Mouse (Mus musculus) cerebellum, adult 11 months (tissue): Measurements from ENCODE around the gene Gadd45b.
A peak's percentile ranks its signal among the peaks of the same experiment; 100 is the strongest.

Experiments used
- DNase-seq: peaks from one replicate; pipeline ENCODE4 v3.0.0; 2022

Gadd45b gene

DNA sequence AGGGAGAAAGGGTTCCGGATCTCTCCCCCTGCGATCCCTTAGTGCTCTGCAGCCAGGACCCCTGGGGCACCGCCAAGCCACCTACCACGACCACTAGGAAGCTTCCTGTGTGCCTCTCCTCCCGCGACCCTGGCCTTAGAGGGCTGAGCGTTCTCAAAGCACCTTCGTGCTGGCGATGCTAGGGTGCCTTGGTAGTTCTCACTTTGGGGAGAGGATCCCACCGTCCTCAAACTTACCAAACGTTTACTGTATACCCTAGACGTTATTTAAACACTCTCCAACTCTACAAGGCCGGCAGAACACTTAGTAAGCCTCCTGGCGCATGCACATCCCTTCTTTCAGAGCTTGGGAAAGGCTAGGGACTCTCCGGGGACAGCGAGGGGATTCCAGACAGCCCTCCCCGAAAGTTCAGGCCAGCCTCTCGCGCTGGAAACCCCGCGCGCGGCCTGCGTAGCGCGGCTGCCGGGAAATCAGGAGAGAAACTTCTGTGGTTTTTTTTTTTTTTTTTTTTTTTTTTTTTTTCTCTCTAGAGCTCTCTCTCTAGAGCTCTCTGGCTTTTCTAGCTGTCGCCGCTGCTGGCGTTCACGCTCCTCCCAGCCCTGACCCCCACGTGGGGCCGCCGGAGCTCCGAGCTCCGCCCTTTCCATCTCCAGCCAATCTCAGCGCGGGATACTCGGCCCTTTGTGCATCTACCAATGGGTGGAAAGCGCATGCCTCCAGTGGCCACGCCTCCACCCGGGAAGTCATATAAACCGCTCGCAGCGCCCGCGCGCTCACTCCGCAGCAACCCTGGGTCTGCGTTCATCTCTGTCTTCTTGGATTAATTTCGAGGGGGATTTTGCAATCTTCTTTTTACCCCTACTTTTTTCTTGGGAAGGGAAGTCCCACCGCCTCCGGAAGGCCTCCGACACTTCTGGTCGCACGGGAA is at the start of gene Gadd45b:
Gadd45b (plus strand) TSS at position 775 of the 928 bp plus-strand sequence.
- peak; percentile 98 for DNase-seq

GRCm38 (mm10) chr10:80880131-80880641 is 49.7 kb upstream of the Gadd45b start:
- no peak for DNase-seq

GRCm38 (mm10) chr10:80880901-80881300 is 49.0 kb upstream of the Gadd45b start:
- DNase-seq = no peak

- DNase-seq = no peak
Measured at GRCm38 (mm10) chr10:80881301-80881700, 48.6 kb upstream of the Gadd45b start.

GRCm38 (mm10) chr10:80887181-80887580 is 42.7 kb upstream of the Gadd45b start:
- peak; percentile 73 for DNase-seq

GRCm38 (mm10) chr10:80895100-80895499 is 34.8 kb upstream of the Gadd45b start:
- no peak for DNase-seq

GRCm38 (mm10) chr10:80895697-80896096 is 34.2 kb upstream of the Gadd45b start:
- no peak for DNase-seq

GRCm38 (mm10) chr10:80896581-80897485 is 33.0 kb upstream of the Gadd45b start:
- DNase-seq = no peak

DNA sequence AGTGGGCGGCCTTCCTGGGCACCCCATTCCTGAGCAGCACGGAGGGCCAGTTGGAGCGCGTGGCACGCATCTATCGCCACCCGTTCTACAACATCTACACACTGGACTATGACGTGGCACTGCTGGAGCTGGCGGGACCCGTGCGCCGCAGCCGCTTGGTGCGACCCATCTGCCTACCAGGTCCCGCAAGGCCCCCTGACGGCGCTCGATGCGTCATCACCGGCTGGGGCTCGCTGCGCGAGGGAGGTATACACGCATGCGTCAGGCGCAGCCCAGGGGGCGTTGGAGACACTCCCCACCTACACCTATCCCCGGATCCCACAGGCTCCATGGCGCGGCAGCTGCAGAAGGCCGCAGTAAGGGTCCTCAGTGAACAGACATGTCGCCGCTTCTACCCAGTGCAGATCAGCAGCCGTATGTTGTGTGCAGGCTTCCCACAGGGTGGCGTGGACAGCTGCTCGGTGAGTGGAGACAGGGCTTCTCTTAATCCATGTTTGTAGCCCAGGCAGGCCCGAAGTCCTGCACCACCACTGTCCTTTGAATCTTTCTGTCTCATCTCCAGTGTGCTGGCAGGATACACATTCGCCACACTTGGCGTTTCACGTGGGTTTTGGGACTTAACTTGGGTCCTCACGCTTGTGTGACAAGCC is 31.9 kb upstream of the Gadd45b start:
- no peak for DNase-seq

DNA sequence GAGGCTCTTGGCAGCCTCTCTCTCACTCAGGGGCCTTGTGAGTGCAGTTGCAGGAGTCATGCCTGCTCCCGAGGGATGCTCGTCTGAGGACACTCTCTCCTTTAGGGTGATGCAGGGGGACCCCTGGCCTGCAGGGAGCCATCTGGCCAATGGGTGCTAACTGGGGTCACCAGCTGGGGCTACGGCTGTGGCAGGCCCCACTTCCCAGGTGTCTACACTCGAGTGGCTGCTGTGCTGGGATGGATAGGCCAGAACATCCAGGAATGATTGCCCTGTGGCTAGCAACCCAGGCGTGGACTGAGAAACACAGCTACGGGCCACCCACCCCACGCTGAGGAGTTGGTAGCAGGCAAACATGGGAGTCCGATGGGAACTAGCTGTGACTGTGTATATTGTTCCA is 30.8 kb upstream of the Gadd45b start:
- DNase-seq = no peak

DNA sequence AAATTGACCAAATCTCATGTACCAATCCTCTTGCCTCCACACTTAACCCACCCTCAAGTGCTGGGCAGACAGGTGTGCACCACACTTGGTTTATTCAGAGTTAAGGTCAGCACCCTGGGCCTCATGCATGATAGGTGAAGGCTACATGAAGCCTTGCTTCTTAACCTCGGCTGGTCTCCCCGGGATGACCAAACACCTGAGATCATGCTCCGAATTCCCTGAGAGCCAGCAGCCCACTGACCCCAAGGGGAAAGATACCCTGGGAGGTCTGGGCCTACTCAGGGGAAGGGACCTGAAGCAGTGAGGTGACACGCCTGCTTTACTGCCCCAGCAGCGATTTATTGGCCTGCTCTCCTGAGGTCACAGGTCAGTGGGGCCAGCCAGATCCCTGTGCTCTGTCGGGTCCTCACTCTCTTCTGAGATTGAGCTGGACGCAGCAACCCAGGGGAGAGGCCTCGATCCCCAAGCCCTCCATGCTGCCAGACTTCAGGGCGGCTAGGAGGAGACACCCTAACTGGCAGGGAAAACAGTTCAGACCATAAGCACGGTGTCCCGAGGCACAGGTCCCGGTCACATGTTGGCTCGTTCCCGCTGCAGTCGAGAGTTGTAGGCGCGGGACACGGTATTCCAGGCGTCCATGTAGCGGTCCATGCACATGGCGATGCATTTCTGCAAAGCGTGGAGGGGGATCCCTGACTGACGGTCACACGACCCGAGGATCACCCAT is 30.1 kb upstream of the Gadd45b start:
- DNase-seq = no peak

- DNase-seq = peak; percentile 97
Measured at GRCm38 (mm10) chr10:80900318-80901247, 29.3 kb upstream of the Gadd45b start, which contains the start of gene Timm13. Timm13 (minus strand) TSS chr10:80900969.

- DNase-seq = no peak
Measured at GRCm38 (mm10) chr10:80901409-80902272, 28.2 kb upstream of the Gadd45b start.

- no peak for DNase-seq
Measured at GRCm38 (mm10) chr10:80902273-80902940, 27.5 kb upstream of the Gadd45b start.

- no peak for DNase-seq
Measured at GRCm38 (mm10) chr10:80903282-80903681, 26.6 kb upstream of the Gadd45b start.

DNA sequence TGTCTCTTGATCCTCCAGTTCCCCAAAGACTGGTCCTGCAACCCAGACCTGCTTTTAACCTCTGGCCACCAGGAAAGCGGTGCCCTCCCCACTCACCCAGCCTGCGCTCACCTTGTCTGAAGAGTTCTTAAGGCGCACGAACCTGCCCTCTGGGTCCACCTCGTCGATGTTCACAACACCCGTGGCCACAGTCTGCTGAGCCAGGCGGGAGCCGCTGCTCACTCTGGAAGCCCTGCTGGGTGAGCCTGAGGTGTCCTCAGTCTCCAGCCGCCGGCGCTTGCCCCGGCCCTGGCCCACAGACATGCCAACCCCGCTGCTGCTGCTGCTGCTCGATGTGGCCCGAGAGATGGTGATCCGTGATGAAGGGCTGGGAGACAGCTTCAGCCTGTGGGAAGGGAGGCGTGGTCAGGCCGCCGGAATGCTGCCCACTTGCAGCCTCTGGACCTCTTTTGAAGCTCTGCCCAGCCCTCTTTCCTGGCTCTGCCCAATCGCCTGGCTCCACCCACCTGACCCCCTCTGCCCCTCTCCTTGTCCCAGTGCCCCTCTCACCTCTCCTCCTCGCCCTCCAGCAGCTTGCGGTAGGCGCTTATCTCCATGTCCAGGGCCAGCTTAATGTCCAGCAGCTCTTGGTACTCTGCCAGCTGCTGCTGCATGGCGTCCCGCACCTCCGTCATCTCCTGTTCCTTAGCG is 25.7 kb upstream of the Gadd45b start:
- no peak for DNase-seq

DNA sequence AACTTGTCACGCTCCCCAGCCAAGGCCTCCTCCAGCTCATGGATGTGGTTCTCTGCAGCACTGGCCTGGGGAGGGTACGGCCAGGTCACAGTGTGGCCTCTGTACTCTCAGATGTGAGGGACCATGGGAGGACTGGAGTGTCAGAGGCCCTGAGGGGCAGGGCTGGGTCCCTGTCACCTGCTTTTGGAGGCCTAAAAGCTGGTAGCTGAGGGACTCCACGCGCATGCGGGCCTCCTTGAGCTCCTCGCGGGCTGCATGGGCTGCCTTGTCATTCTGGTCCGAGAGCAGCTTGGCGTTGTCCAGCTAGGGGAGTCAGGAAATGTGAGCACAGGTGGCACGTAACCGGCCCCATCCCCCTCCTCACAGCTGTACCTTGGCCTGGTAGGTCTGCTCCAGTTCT is 25.2 kb upstream of the Gadd45b start:
- no peak for DNase-seq

- DNase-seq = no peak
Measured at GRCm38 (mm10) chr10:80909375-80910162, 20.3 kb upstream of the Gadd45b start.
